Comparison of ENCODE assay signal across 23 mouse cellular contexts in the genomic region with DNA sequence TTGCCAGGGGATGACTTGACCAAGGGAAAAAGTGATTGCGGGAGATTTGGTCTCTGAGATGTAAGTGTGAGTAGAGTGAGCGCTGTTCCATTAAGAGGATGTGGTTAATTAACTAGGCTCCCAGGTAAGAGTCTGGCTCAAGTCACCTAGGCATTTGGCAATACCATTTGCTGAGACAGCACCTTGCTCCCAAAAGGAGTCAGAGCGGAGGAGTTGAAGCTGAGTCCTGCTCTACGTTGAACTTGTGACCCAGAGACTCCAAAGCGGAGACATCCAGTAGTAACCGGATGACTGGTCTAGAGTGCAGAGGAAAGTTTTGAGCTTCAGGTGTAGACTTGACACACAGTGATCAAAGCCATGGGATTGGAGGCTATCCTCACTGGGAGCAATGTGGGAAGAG. TPM values are rescaled to one million over a fixed set of nuclear protein-coding genes. Genes with fewer than 3 reads are reported as not detected.
DNase-seq lines count a peak whose midpoint lies in the region; ATAC-seq lines count a peak whose summit lies in the region.
"Had no signal": no experiment of that assay in that cellular context is flagged by ENCODE, and none has a peak within 500 bp of the region (broad histone marks: within the 10 kb centered on the region; RNA-seq: fewer than 3 reads in every experiment).

No protein-coding gene starts in this region.

- H3K27ac ChIP-seq in kidney, embryonic 16.5 days (ENCODE audit: low read length), result no peak overlapping the region
- H3K27ac ChIP-seq in kidney, embryonic 15.5 days, result no peak overlapping the region
- H3K27ac ChIP-seq: forebrain, embryonic 10.5 days; forebrain, embryonic 13.5 days; heart, embryonic 15.5 days; hindbrain, embryonic 10.5 days; hindbrain, embryonic 13.5 days had no signal

- no peak overlapping the region for H3K4me3 ChIP-seq in kidney, embryonic 16.5 days (ENCODE audit: low read length)
- H3K4me3 ChIP-seq in kidney, embryonic 15.5 days (replicated peaks), result no peak overlapping the region
- H3K4me3 ChIP-seq: forebrain, embryonic 10.5 days; forebrain, embryonic 13.5 days; heart, embryonic 12.5 days; heart, embryonic 15.5 days; hindbrain, embryonic 10.5 days; hindbrain, embryonic 13.5 days had no signal

- no peak for ATAC-seq in kidney, embryonic 16.5 days (ENCODE audit: low FRiP score, low TSS enrichment)
- no peak for ATAC-seq in kidney, embryonic 15.5 days (replicated peaks; ENCODE audit: low FRiP score)
- ATAC-seq: forebrain, embryonic 13.5 days; forebrain, embryonic 16.5 days had no signal

- H3K4me1 ChIP-seq in kidney, embryonic 16.5 days (ENCODE audit: insufficient read depth, low read length), result peaks cover 9% of the 10 kb centered on the region
- peaks cover 10% of the 10 kb centered on the region for H3K4me1 ChIP-seq in kidney, embryonic 15.5 days

- no peaks in the 10 kb centered on the region for H3K27me3 ChIP-seq in kidney, embryonic 16.5 days (ENCODE audit: insufficient read depth, low read length)
- no peaks in the 10 kb centered on the region for H3K27me3 ChIP-seq in kidney, embryonic 15.5 days
- H3K27me3 ChIP-seq: forebrain, embryonic 13.5 days; heart, embryonic 12.5 days; heart, embryonic 15.5 days; hindbrain, embryonic 13.5 days had no signal

- H3K9me3 ChIP-seq in kidney, embryonic 16.5 days (ENCODE audit: low read length), result no peaks in the 10 kb centered on the region
- no peaks in the 10 kb centered on the region for H3K9me3 ChIP-seq in kidney, embryonic 15.5 days (replicated peaks)
- H3K9me3 ChIP-seq: forebrain, embryonic 13.5 days; heart, embryonic 12.5 days; heart, embryonic 15.5 days; hindbrain, embryonic 10.5 days; hindbrain, embryonic 13.5 days had no signal

- no peak overlapping the region for H3K9ac ChIP-seq in kidney, embryonic 16.5 days (replicated peaks; ENCODE audit: low read length)
- no peak overlapping the region for H3K9ac ChIP-seq in kidney, embryonic 15.5 days
- H3K9ac ChIP-seq: forebrain, embryonic 13.5 days; heart, embryonic 12.5 days; heart, embryonic 15.5 days; hindbrain, embryonic 13.5 days had no signal

- H3K36me3 ChIP-seq in kidney, embryonic 16.5 days (ENCODE audit: insufficient read depth, low read length), result peaks cover 9% of the 10 kb centered on the region
- peaks cover 19% of the 10 kb centered on the region for H3K36me3 ChIP-seq in kidney, embryonic 15.5 days

- no peak overlapping the region for H3K4me2 ChIP-seq in kidney, embryonic 16.5 days (replicated peaks; ENCODE audit: low read depth, low read length)
- no peak overlapping the region for H3K4me2 ChIP-seq in kidney, embryonic 15.5 days
- H3K4me2 ChIP-seq: forebrain, embryonic 13.5 days; heart, embryonic 12.5 days; heart, embryonic 15.5 days; hindbrain, embryonic 13.5 days had no signal

- 86% methylated on average over 6 of the region's 6 CpGs for WGBS in kidney, embryonic 16.5 days
- 88% methylated on average over 6 of the region's 6 CpGs for WGBS in kidney, embryonic 15.5 days

- DNase-seq in heart, adult 11 months, result peak; percentile 49
- no peak for DNase-seq in heart, adult 9 months (ENCODE audit: low spot score in 2 of 2)
- peak; percentile 26 to 45 for DNase-seq in kidney, adult 8-10 months
- peak; percentile 21 to 63 for DNase-seq in kidney, postnatal 25 days
- no peak for DNase-seq in left cerebral cortex, adult 11 months (ENCODE audit: low spot score)
- DNase-seq: adrenal gland, postnatal 10 days; adrenal gland, postnatal 36 days; cerebellum, adult 18-20 months; cerebellum, adult 9-10 months; cerebellum, postnatal 14 days; gastrocnemius, postnatal 10 days; gastrocnemius, postnatal 36 days; heart, postnatal 10 days; heart, postnatal 36 days had no signal

RNA-seq across cellular contexts. Expression of a gene that starts 22.8 kb away (rescaled TPM):
- 191 and 208 TPM in 2 replicates for polyA plus RNA-seq in kidney, embryonic 16.5 days (2015; fragmentation: Nextera tagmentation; extraction: Ambion mirVana)
- 180 and 188 TPM in 2 replicates for polyA plus RNA-seq in kidney, embryonic 15.5 days (2015; fragmentation: Nextera tagmentation; extraction: Ambion mirVana)

RNA-seq across cellular contexts. Expression of a gene that starts 51.8 kb away (rescaled TPM):
- 2.6 and 3.7 TPM in 2 replicates for polyA plus RNA-seq in kidney, embryonic 16.5 days (2015; fragmentation: Nextera tagmentation; extraction: Ambion mirVana)
- polyA plus RNA-seq in kidney, embryonic 15.5 days (2015; fragmentation: Nextera tagmentation; extraction: Ambion mirVana), result 2.4 and 2.6 TPM in 2 replicates

RNA-seq across cellular contexts. Expression of a gene that starts 51.9 kb away (rescaled TPM):
- polyA plus RNA-seq in kidney, embryonic 16.5 days (2015; fragmentation: Nextera tagmentation; extraction: Ambion mirVana), result 84.1 and 91.2 TPM in 2 replicates
- polyA plus RNA-seq in kidney, embryonic 15.5 days (2015; fragmentation: Nextera tagmentation; extraction: Ambion mirVana), result 59.6 and 72.0 TPM in 2 replicates

Comparison
In these comparisons a context has a peak if more than half of its experiments do, and no peak if none do; other contexts are left out.
1. DNase-seq: peak in heart, adult 11 months (single experiment), kidney, adult 8-10 months (2 of 2) and kidney, postnatal 25 days (2 of 2); none in heart, adult 9 months (0 of 2) and left cerebral cortex, adult 11 months (single experiment).